In genomic region chr1:55736054-55736740, GRCm38 (mm10) we compare ENCODE assay signal across 9 mouse cellular contexts.
A peak's percentile ranks its signal among the peaks of the same experiment; 100 is the strongest.
DNase-seq lines count a peak whose midpoint lies in the region; ATAC-seq and TF ChIP-seq lines count a peak whose summit lies in the region.
"Had no signal": no experiment of that assay in that cellular context is flagged by ENCODE, and none has a peak within 500 bp of the region (broad histone marks: within the 10 kb centered on the region; RNA-seq: fewer than 3 reads in every experiment).

No protein-coding gene starts in this region.

- no peaks in the 10 kb centered on the region for H3K4me1 ChIP-seq in hindbrain, embryonic 16.5 days (ENCODE audit: control insufficient read depth, insufficient read depth, low read depth, low read length)

- H3K27me3 ChIP-seq in Patski, result no peaks in the 10 kb centered on the region
- H3K27me3 ChIP-seq in hindbrain, embryonic 16.5 days (replicated peaks; ENCODE audit: control insufficient read depth, insufficient read depth, low read length), result peaks cover 2% of the 10 kb centered on the region; the same call in 1 of the 2 replicates

- H3K9me3 ChIP-seq in hindbrain, embryonic 16.5 days (ENCODE audit: control insufficient read depth, low read length), result no peaks in the 10 kb centered on the region

- H3K27ac ChIP-seq in hindbrain, embryonic 16.5 days (ENCODE audit: low read depth, low read length), result no peak overlapping the region
- H3K27ac ChIP-seq: macrophage had no signal

- POLR2A ChIA-PET in Patski (lab: Charles Lee), result no interaction called here

- H3K4me3 ChIP-seq in hindbrain, embryonic 16.5 days (ENCODE audit: low read length), result no peak overlapping the region

- CTCF ChIA-PET in Patski (lab: Charles Lee), result interaction anchor here (0.6 to 1.9 kb wide), 6 partner anchors 9 to 332 kb away, joined by 3 to 11 read pairs (median 4); no protein-coding TSS in a partner anchor

- no peaks in the 10 kb centered on the region for H3K36me3 ChIP-seq in hindbrain, embryonic 16.5 days (ENCODE audit: control insufficient read depth, insufficient read depth, low read length)

- no peak for DNase-seq in Patski (ENCODE audit: low read depth, low spot score)
- peak; percentile 64 for DNase-seq in cerebellum, adult 8-10 months
- peak; percentile 54 to 78 for DNase-seq in frontal cortex, postnatal 10 days (ENCODE audit: low spot score in 2 of 2)
- peak; percentile 76 to 91 for DNase-seq in layer of hippocampus, postnatal 25 days (ENCODE audit: extremely low spot score in 1 of 2, low spot score in 1 of 2)
- DNase-seq in right cerebral cortex, postnatal 25 days, result peak; percentile 61
- peak; percentile 42 for DNase-seq in yolk sac, embryonic 10.5 days (ENCODE audit: low spot score)

- in situ Hi-C loops in Patski (cut with MboI; ENCODE audit: low pct_unique_long_range_greater_than_20kb), result loop anchor here (5.0 kb wide), 1 partner anchor 329 kb away; the partner anchor contains the start of gene Plcl1

- WGBS in hindbrain, embryonic 16.5 days, result 84% methylated on average over 14 of the region's 14 CpGs

- no peak for ATAC-seq in Patski
- peak; percentile 88 for ATAC-seq in hindbrain, embryonic 16.5 days
- ATAC-seq in megakaryocyte-erythroid progenitor cell, adult 5-6 weeks (replicated peaks; ENCODE audit: low FRiP score, low TSS enrichment, poor library complexity, severe bottlenecking), result peak; percentile 83

- H3K9ac ChIP-seq in hindbrain, embryonic 16.5 days (ENCODE audit: low read depth, low read length), result no peak overlapping the region

- no peak overlapping the region for H3K4me2 ChIP-seq in hindbrain, embryonic 16.5 days (ENCODE audit: low read length)

- peak; percentile 93 for TF ChIP-seq CTCF in Patski (IDR thresholded peaks at IDR 0.05)
